Mouse (Mus musculus): ENCODE measurements around the gene Zfp277.
A peak's percentile ranks its signal among the peaks of the same experiment; 100 is the strongest.

Zfp277 gene

GRCm38 (mm10) chr12:40445206-40445605, 496 bp downstream of the Zfp277 start:
- peak; percentile 17 for ATAC-seq (ENCODE audit: low TSS enrichment)

GRCm38 (mm10) chr12:40438049-40438448, 7.7 kb downstream of the Zfp277 start:
- ATAC-seq (ENCODE audit: low TSS enrichment) = no peak

GRCm38 (mm10) chr12:40434101-40434500, 11.6 kb downstream of the Zfp277 start:
- no peak for ATAC-seq (ENCODE audit: low TSS enrichment)

- 0 out of 2 replicates have a peak, but pooled peaks have one; percentile 7 for ATAC-seq (ENCODE audit: low TSS enrichment)
Observed at GRCm38 (mm10) chr12:40431075-40431474, 14.6 kb downstream of the Zfp277 start.

GRCm38 (mm10) chr12:40429976-40430375, 15.7 kb downstream of the Zfp277 start:
- no peak for ATAC-seq (ENCODE audit: low TSS enrichment)

GRCm38 (mm10) chr12:40427606-40428005, 18.1 kb downstream of the Zfp277 start:
- ATAC-seq (ENCODE audit: low TSS enrichment) = no peak

GRCm38 (mm10) chr12:40424991-40425390, 20.7 kb downstream of the Zfp277 start:
- no peak for ATAC-seq (ENCODE audit: low TSS enrichment)

- ATAC-seq (ENCODE audit: low TSS enrichment) = no peak
Observed at GRCm38 (mm10) chr12:40417257-40417656, 28.4 kb downstream of the Zfp277 start.

DNA sequence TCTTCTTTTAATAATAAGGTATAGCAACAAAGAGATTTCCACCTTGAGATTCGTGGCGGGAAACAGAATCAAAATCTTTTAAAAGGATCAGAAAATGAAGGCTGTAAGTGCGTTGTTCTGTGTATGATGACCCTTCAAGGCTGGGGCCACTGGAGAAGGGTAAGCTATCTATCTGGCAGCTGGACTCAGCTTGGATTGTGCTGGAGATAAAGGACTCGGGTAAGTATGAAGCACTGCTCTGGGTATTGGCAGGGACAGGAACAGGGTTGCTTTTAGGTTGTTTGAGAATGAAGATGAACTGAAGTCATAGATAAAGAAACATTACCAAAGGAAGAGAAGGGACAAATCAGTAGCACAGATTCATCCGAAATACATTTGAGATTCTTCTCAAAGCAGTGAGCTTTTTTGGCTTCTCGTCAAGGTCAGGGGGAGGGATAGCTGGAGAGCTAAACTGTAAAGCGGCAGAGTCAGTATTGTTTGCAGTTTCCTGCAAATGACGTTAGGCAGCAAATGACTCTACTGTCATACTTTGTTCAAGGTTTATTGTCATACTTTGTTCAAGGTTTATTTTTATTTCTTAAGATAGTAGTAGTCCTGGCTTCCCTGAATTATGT, 30.3 kb downstream of the Zfp277 start:
- peak; percentile 44 for ATAC-seq (ENCODE audit: low TSS enrichment)

- peak; percentile 98 for ATAC-seq (ENCODE audit: low TSS enrichment)
Observed at GRCm38 (mm10) chr12:40414682-40415311, 30.9 kb downstream of the Zfp277 start.

GRCm38 (mm10) chr12:40399812-40400211, 45.9 kb downstream of the Zfp277 start:
- ATAC-seq (ENCODE audit: low TSS enrichment) = 0 out of 2 replicates have a peak, but pooled peaks have one; percentile 50

DNA sequence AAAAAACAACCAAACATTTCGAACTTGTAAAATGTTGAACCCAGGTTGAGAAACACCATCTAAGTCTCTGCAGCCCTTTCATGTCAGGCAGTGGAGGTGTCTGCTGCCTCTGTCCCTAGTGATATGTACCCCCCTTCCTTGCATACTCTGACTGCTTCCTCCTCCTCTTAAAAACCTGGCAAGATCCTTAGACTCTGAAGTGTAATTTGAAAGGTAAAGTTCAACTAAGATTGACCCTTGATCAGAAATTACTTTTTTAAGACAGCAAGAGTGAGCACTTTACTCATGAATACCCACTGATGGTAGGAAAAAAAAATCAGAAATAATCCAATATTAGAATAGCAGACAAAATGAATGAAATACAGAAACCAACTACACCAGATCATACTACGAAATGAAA, 46.3 kb downstream of the Zfp277 start:
- ATAC-seq (ENCODE audit: low TSS enrichment) = no peak

GRCm38 (mm10) chr12:40398916-40399315, 46.8 kb downstream of the Zfp277 start:
- no peak for ATAC-seq (ENCODE audit: low TSS enrichment)

GRCm38 (mm10) chr12:40392869-40393268, 52.8 kb downstream of the Zfp277 start:
- no peak for ATAC-seq (ENCODE audit: low TSS enrichment)

DNA sequence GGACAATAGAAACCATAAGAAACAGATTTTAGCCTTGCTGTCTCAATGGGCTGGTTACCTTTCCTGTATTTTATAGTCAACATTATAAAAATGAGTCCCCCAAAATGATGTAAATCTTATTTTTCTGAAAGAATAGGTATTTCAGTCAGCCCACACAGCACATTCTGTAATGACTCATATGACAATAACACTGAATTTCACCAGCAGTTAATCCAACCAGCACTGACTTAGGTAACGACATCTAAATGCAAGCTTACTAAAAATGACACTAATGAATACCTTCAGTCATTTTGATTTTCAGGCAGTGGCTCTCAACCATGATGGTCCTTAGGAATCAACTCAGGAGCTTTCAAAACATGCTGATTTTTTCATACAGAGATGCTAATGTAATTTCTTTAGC, 54.4 kb downstream of the Zfp277 start:
- peak; percentile 55 for ATAC-seq (ENCODE audit: low TSS enrichment)

- peak; percentile 31; the same call in 1 of the 2 replicates for ATAC-seq (ENCODE audit: low TSS enrichment)
Observed at GRCm38 (mm10) chr12:40387786-40388185, 57.9 kb downstream of the Zfp277 start.

- ATAC-seq (ENCODE audit: low TSS enrichment) = no peak
Observed at GRCm38 (mm10) chr12:40385301-40385700, 60.4 kb downstream of the Zfp277 start.

GRCm38 (mm10) chr12:40383718-40384117, 62.0 kb downstream of the Zfp277 start:
- no peak for ATAC-seq (ENCODE audit: low TSS enrichment)

- no peak for ATAC-seq (ENCODE audit: low TSS enrichment)
Observed at GRCm38 (mm10) chr12:40382539-40382938, 63.2 kb downstream of the Zfp277 start.

DNA sequence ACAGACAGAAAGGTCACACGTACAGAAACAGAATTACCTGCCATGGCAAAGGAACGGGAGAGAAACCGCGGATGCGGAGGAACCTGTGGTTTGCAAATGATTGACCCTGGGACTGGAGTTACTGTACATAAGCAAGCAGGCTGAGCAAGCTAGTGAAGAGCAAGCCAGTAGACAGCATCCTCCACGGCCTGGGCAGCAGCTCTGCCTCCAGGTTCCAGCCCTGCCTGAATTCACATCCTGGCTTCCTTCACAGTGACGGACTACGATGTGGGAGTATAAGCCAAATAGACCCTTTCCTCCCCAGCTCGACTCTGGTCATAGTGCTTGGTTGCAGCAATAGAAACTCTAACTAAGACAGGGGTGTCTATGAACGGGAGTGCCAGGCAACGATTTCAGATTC, 63.9 kb downstream of the Zfp277 start:
- peak; percentile 73 for ATAC-seq (ENCODE audit: low TSS enrichment)

GRCm38 (mm10) chr12:40381173-40381801, 64.4 kb downstream of the Zfp277 start:
- ATAC-seq (ENCODE audit: low TSS enrichment) = peak; percentile 53

DNA sequence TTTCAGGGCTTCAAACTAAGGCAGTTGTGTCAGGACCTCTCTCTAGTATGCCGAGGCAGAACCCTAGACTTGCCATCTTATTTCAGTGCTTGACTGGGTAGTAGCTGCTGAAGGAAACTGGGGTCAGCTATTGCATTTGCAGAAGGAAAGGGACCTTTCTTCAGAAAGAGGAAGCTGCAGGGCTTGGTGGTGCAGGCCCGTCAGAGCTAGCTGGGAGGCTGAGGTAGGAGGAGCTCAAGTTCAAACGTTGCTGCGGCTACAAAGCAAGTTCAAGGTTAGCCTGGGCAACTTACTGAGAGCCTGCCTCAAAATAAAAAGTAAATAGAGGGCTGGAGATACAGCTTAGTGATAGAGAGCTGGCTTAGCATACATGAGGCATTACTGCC, 66.2 kb downstream of the Zfp277 start:
- no peak for ATAC-seq (ENCODE audit: low TSS enrichment)
